In the genomic region with DNA sequence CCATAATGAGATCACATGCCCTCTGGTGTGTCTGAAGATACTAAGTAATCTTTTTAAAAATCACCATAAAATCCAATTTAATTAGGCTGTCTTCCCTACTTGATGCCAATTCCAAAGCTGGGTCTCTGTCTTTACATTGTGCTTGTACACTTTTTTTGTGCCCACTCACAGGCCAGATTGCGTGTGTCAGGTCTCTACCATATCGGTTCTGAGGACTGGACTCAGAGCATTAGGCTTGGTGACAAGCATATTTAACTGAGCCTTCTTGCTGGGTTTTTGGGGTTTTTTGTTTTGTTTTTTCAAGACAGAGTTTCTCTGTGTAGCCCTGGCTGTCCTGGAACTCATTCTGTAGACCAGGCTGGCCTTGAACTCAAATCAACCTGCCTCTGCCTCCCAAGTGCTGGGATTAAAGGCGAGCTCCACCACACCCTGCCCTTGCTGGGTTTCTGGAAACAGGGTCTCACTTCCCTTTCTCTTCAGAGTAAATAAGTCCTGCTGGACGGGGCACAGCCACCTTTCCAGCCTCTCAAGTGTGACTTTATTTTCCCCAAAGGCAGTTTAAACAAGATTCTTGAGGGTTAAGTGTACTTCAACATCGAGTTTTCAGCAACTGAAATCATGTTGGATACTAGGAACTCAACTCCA, we compare ENCODE assay signal across 15 mouse cellular contexts. TPM values are rescaled to one million over a fixed set of nuclear protein-coding genes. Genes with fewer than 3 reads are reported as not detected.
DNase-seq lines count a peak whose midpoint lies in the region; ATAC-seq lines count a peak whose summit lies in the region.
"Had no signal": no experiment of that assay in that cellular context is flagged by ENCODE, and none has a peak within 500 bp of the region (broad histone marks: within the 10 kb centered on the region; RNA-seq: fewer than 3 reads in every experiment).

No protein-coding gene starts in this region.

- H3K4me1 ChIP-seq in forebrain, embryonic 14.5 days (ENCODE audit: control insufficient read depth, insufficient read depth, low read length), result no peaks in the 10 kb centered on the region
- H3K4me1 ChIP-seq in forebrain, embryonic 15.5 days, result no peaks in the 10 kb centered on the region
- H3K4me1 ChIP-seq in kidney, embryonic 14.5 days (ENCODE audit: control insufficient read depth, insufficient read depth, low read length), result no peaks in the 10 kb centered on the region
- H3K4me1 ChIP-seq in midbrain, embryonic 11.5 days (ENCODE audit: control insufficient read depth, insufficient read depth, low read length), result no peaks in the 10 kb centered on the region
- H3K4me1 ChIP-seq in midbrain, embryonic 14.5 days (ENCODE audit: control insufficient read depth, insufficient read depth, low read length), result no peaks in the 10 kb centered on the region
- H3K4me1 ChIP-seq: neural tube, embryonic 13.5 days had no signal

- H3K27ac ChIP-seq in forebrain, embryonic 14.5 days (ENCODE audit: low read depth, low read length), result no peak overlapping the region
- H3K27ac ChIP-seq in forebrain, embryonic 15.5 days (replicated peaks), result no peak overlapping the region
- no peak overlapping the region for H3K27ac ChIP-seq in kidney, embryonic 14.5 days (ENCODE audit: low read depth, low read length)
- no peak overlapping the region for H3K27ac ChIP-seq in midbrain, embryonic 11.5 days (ENCODE audit: low read depth, low read length)
- no peak overlapping the region for H3K27ac ChIP-seq in midbrain, embryonic 14.5 days (replicated peaks; ENCODE audit: low read depth, low read length)
- H3K27ac ChIP-seq: neural tube, embryonic 13.5 days had no signal

- peaks cover 68% of the 10 kb centered on the region for H3K36me3 ChIP-seq in forebrain, embryonic 14.5 days (ENCODE audit: control insufficient read depth, insufficient read depth, low read length)
- H3K36me3 ChIP-seq in forebrain, embryonic 15.5 days, result peaks cover 77% of the 10 kb centered on the region
- peaks cover 69% of the 10 kb centered on the region for H3K36me3 ChIP-seq in kidney, embryonic 14.5 days (ENCODE audit: control insufficient read depth, insufficient read depth, low read length)
- peaks cover 33% of the 10 kb centered on the region for H3K36me3 ChIP-seq in midbrain, embryonic 11.5 days (ENCODE audit: control insufficient read depth, insufficient read depth, low read length)
- peaks cover 72% of the 10 kb centered on the region for H3K36me3 ChIP-seq in midbrain, embryonic 14.5 days (ENCODE audit: control insufficient read depth, insufficient read depth, low read length)

- no peaks in the 10 kb centered on the region for H3K27me3 ChIP-seq in forebrain, embryonic 14.5 days (replicated peaks; ENCODE audit: control insufficient read depth, insufficient read depth, low read length)
- no peaks in the 10 kb centered on the region for H3K27me3 ChIP-seq in forebrain, embryonic 15.5 days
- H3K27me3 ChIP-seq in kidney, embryonic 14.5 days (ENCODE audit: control insufficient read depth, insufficient read depth, low read length), result no peaks in the 10 kb centered on the region
- H3K27me3 ChIP-seq in midbrain, embryonic 11.5 days (ENCODE audit: control insufficient read depth, insufficient read depth, low read length), result no peaks in the 10 kb centered on the region
- H3K27me3 ChIP-seq in midbrain, embryonic 14.5 days (ENCODE audit: control insufficient read depth, insufficient read depth, low read length), result no peaks in the 10 kb centered on the region
- H3K27me3 ChIP-seq: neural tube, embryonic 13.5 days had no signal

- ATAC-seq in forebrain, embryonic 14.5 days, result peak; percentile 8; the same call in 1 of the 2 replicates
- no peak for ATAC-seq in forebrain, embryonic 15.5 days (replicated peaks)
- ATAC-seq in kidney, embryonic 14.5 days (ENCODE audit: low FRiP score, low TSS enrichment), result 0 out of 2 replicates have a peak, but pooled peaks have one; percentile 48
- ATAC-seq in midbrain, embryonic 11.5 days (ENCODE audit: low FRiP score), result no peak
- no peak for ATAC-seq in midbrain, embryonic 14.5 days (ENCODE audit: low FRiP score, low TSS enrichment)

- H3K9me3 ChIP-seq in forebrain, embryonic 14.5 days (replicated peaks; ENCODE audit: control insufficient read depth, low read length), result no peaks in the 10 kb centered on the region
- no peaks in the 10 kb centered on the region for H3K9me3 ChIP-seq in forebrain, embryonic 15.5 days
- H3K9me3 ChIP-seq in kidney, embryonic 14.5 days (ENCODE audit: control insufficient read depth, low read length), result no peaks in the 10 kb centered on the region
- no peaks in the 10 kb centered on the region for H3K9me3 ChIP-seq in midbrain, embryonic 11.5 days (ENCODE audit: control insufficient read depth, low read length)
- H3K9me3 ChIP-seq in midbrain, embryonic 14.5 days (ENCODE audit: control insufficient read depth, low read length), result no peaks in the 10 kb centered on the region
- H3K9me3 ChIP-seq: neural tube, embryonic 13.5 days had no signal

- H3K4me2 ChIP-seq in forebrain, embryonic 14.5 days (ENCODE audit: low read length), result no peak overlapping the region
- H3K4me2 ChIP-seq in forebrain, embryonic 15.5 days (replicated peaks), result no peak overlapping the region
- no peak overlapping the region for H3K4me2 ChIP-seq in kidney, embryonic 14.5 days (replicated peaks; ENCODE audit: low read depth, low read length)
- no peak overlapping the region for H3K4me2 ChIP-seq in midbrain, embryonic 11.5 days
- H3K4me2 ChIP-seq in midbrain, embryonic 14.5 days (ENCODE audit: low read length), result no peak overlapping the region
- H3K4me2 ChIP-seq: neural tube, embryonic 13.5 days had no signal

- no peak for DNase-seq in forebrain, embryonic 14.5 days (ENCODE audit: low spot score)
- no peak for DNase-seq in kidney, postnatal 25 days
- peak; percentile 81 for DNase-seq in midbrain, embryonic 11.5 days (ENCODE audit: low spot score, missing footprints)
- DNase-seq in midbrain, embryonic 14.5 days, result no peak
- peak; percentile 38 for DNase-seq in naive thymus-derived CD4-positive, alpha-beta T cell, adult 2 months (ENCODE audit: low read depth)
- DNase-seq in adrenal gland, postnatal 10 days, result no peak
- DNase-seq: cerebellum, adult 9-11 months; gastrocnemius, postnatal 10 days; heart, postnatal 10 days; spleen, adult 18-20 months; thymus, adult 18-20 months had no signal

- 82% methylated on average over 5 of the region's 5 CpGs for WGBS in forebrain, embryonic 14.5 days
- 82% methylated on average over 5 of the region's 5 CpGs for WGBS in forebrain, embryonic 15.5 days
- WGBS in kidney, embryonic 14.5 days, result 78% methylated on average over 5 of the region's 5 CpGs
- 77% methylated on average over 5 of the region's 5 CpGs for WGBS in midbrain, embryonic 11.5 days
- 85% methylated on average over 5 of the region's 5 CpGs for WGBS in midbrain, embryonic 14.5 days

- no peak overlapping the region for H3K9ac ChIP-seq in forebrain, embryonic 14.5 days (ENCODE audit: low read length)
- no peak overlapping the region for H3K9ac ChIP-seq in forebrain, embryonic 15.5 days (replicated peaks)
- no peak overlapping the region for H3K9ac ChIP-seq in kidney, embryonic 14.5 days (ENCODE audit: low read depth, low read length)
- no peak overlapping the region for H3K9ac ChIP-seq in midbrain, embryonic 11.5 days (ENCODE audit: low read length)
- no peak overlapping the region for H3K9ac ChIP-seq in midbrain, embryonic 14.5 days (replicated peaks; ENCODE audit: low read length)
- H3K9ac ChIP-seq: neural tube, embryonic 13.5 days had no signal

- H3K4me3 ChIP-seq in forebrain, embryonic 14.5 days (ENCODE audit: low read depth, low read length), result no peak overlapping the region
- no peak overlapping the region for H3K4me3 ChIP-seq in forebrain, embryonic 15.5 days
- no peak overlapping the region for H3K4me3 ChIP-seq in kidney, embryonic 14.5 days (ENCODE audit: low read length)
- H3K4me3 ChIP-seq in midbrain, embryonic 11.5 days (ENCODE audit: low read depth, low read length), result no peak overlapping the region
- H3K4me3 ChIP-seq in midbrain, embryonic 14.5 days (replicated peaks; ENCODE audit: low read depth, low read length), result no peak overlapping the region
- H3K4me3 ChIP-seq: erythroblast, embryonic 14.5 days; neural tube, embryonic 13.5 days had no signal

RNA-seq across cellular contexts. Expression of gene Clk1, which starts 14.2 kb away (rescaled TPM):
- polyA plus RNA-seq in forebrain, embryonic 14.5 days (2014; fragmentation: Nextera tagmentation; extraction: Ambion mirVana), result 146 and 211 TPM in 2 replicates
- 181 and 182 TPM in 2 replicates for polyA plus RNA-seq in forebrain, embryonic 15.5 days (2015; fragmentation: Nextera tagmentation; extraction: Ambion mirVana)
- polyA plus RNA-seq in kidney, embryonic 14.5 days (2014; fragmentation: Nextera tagmentation; extraction: Ambion mirVana), result 205 and 214 TPM in 2 replicates
- 157 and 173 TPM in 2 replicates for polyA plus RNA-seq in midbrain, embryonic 11.5 days (2014; fragmentation: Nextera tagmentation; extraction: Ambion mirVana)
- 158 and 160 TPM in 2 replicates for polyA plus RNA-seq in midbrain, embryonic 14.5 days (2014; fragmentation: Nextera tagmentation; extraction: Ambion mirVana)
- 100 to 1,000 TPM; 110 to 152 TPM for total RNA-seq in adrenal gland, postnatal 10 days (2021)

RNA-seq across cellular contexts. Expression of gene Bzw1, which starts 17.0 kb away (rescaled TPM):
- polyA plus RNA-seq in forebrain, embryonic 14.5 days (2014; fragmentation: Nextera tagmentation; extraction: Ambion mirVana), result 443 and 469 TPM in 2 replicates
- polyA plus RNA-seq in forebrain, embryonic 15.5 days (2015; fragmentation: Nextera tagmentation; extraction: Ambion mirVana), result 381 and 396 TPM in 2 replicates
- polyA plus RNA-seq in kidney, embryonic 14.5 days (2014; fragmentation: Nextera tagmentation; extraction: Ambion mirVana), result 297 and 476 TPM in 2 replicates
- 587 and 613 TPM in 2 replicates for polyA plus RNA-seq in midbrain, embryonic 11.5 days (2014; fragmentation: Nextera tagmentation; extraction: Ambion mirVana)
- polyA plus RNA-seq in midbrain, embryonic 14.5 days (2014; fragmentation: Nextera tagmentation; extraction: Ambion mirVana), result 340 and 468 TPM in 2 replicates
- 100 to 1,000 TPM; 151 to 169 TPM for total RNA-seq in adrenal gland, postnatal 10 days (2021)

RNA-seq across cellular contexts. Expression of gene Nif3l1, which starts 35.3 kb away (rescaled TPM):
- polyA plus RNA-seq in forebrain, embryonic 14.5 days (2014; fragmentation: Nextera tagmentation; extraction: Ambion mirVana), result 67.6 and 74.1 TPM in 2 replicates
- 63.4 and 65.4 TPM in 2 replicates for polyA plus RNA-seq in forebrain, embryonic 15.5 days (2015; fragmentation: Nextera tagmentation; extraction: Ambion mirVana)
- 57.2 and 57.3 TPM in 2 replicates for polyA plus RNA-seq in kidney, embryonic 14.5 days (2014; fragmentation: Nextera tagmentation; extraction: Ambion mirVana)
- 66.6 and 67.2 TPM in 2 replicates for polyA plus RNA-seq in midbrain, embryonic 11.5 days (2014; fragmentation: Nextera tagmentation; extraction: Ambion mirVana)
- 57.5 and 65.3 TPM in 2 replicates for polyA plus RNA-seq in midbrain, embryonic 14.5 days (2014; fragmentation: Nextera tagmentation; extraction: Ambion mirVana)
- total RNA-seq in adrenal gland, postnatal 10 days (2021), result 10 to 100 TPM; 18.2 to 21.1 TPM

RNA-seq across cellular contexts. Expression of gene Ppil3, which starts 35.6 kb away (rescaled TPM):
- 55.9 and 59.9 TPM in 2 replicates for polyA plus RNA-seq in forebrain, embryonic 14.5 days (2014; fragmentation: Nextera tagmentation; extraction: Ambion mirVana)
- 49.2 and 53.0 TPM in 2 replicates for polyA plus RNA-seq in forebrain, embryonic 15.5 days (2015; fragmentation: Nextera tagmentation; extraction: Ambion mirVana)
- polyA plus RNA-seq in kidney, embryonic 14.5 days (2014; fragmentation: Nextera tagmentation; extraction: Ambion mirVana), result 56.1 and 74.5 TPM in 2 replicates
- 56.8 and 61.9 TPM in 2 replicates for polyA plus RNA-seq in midbrain, embryonic 11.5 days (2014; fragmentation: Nextera tagmentation; extraction: Ambion mirVana)
- polyA plus RNA-seq in midbrain, embryonic 14.5 days (2014; fragmentation: Nextera tagmentation; extraction: Ambion mirVana), result 54.3 and 55.0 TPM in 2 replicates
- total RNA-seq in adrenal gland, postnatal 10 days (2021), result 10 to 100 TPM; 29.7 to 30.1 TPM

Comparison
In these comparisons a context has a peak if more than half of its experiments do, and no peak if none do; other contexts are left out.
1. ATAC-seq: peak in forebrain, embryonic 14.5 days (single experiment) and kidney, embryonic 14.5 days (single experiment); none in forebrain, embryonic 15.5 days (single experiment), midbrain, embryonic 11.5 days (single experiment) and midbrain, embryonic 14.5 days (single experiment).
2. DNase-seq: peak in midbrain, embryonic 11.5 days (single experiment) and naive thymus-derived CD4-positive, alpha-beta T cell, adult 2 months (single experiment); none in forebrain, embryonic 14.5 days (single experiment), kidney, postnatal 25 days (0 of 2), midbrain, embryonic 14.5 days (single experiment) and adrenal gland, postnatal 10 days (single experiment).